Mouse (Mus musculus) stomach, embryonic 14.5 days (tissue): ENCODE measurements around the gene Epor. TPM values are rescaled to one million over a fixed set of nuclear protein-coding genes. Genes with fewer than 3 reads are reported as not detected.

ENCODE experiments used
- ATAC-seq: fragments of 200-750 bp; cut with Nextera tagmentation; 2 replicates; pipeline ENCODE4 v1.8.0; 2017; ENCODE audit warnings: low read depth, moderate TSS enrichment; ENCODE audit not compliant: insufficient number of reproducible peaks, insufficient read depth, low FRiP score
- H3K27ac ChIP-seq: fragments of 300-500 bp; sonication (generic); 2 replicates; pipeline ENCODE4 v1.5.1; 2014; ENCODE audit warnings: mild to moderate bottlenecking, low read length, moderate library complexity, mixed read lengths
- H3K27me3 ChIP-seq: fragments of 300-500 bp; sonication (generic); 2 replicates; pipeline ENCODE4 v1.6.1; 2014; ENCODE audit warnings: low read length, control low read depth, mixed read lengths; ENCODE audit not compliant: control insufficient read depth, insufficient read depth
- H3K36me3 ChIP-seq: fragments of 300-500 bp; sonication (generic); 2 replicates; pipeline ENCODE4 v1.6.1; 2014; ENCODE audit warnings: mild to moderate bottlenecking, control low read depth, low read length, moderate library complexity, mixed read lengths; ENCODE audit not compliant: control insufficient read depth, insufficient read depth
- H3K4me1 ChIP-seq: fragments of 300-500 bp; sonication (generic); 2 replicates; pipeline ENCODE4 v1.6.1; 2014; ENCODE audit warnings: low read length, control low read depth, mixed read lengths; ENCODE audit not compliant: control insufficient read depth, insufficient read depth
- H3K4me2 ChIP-seq: fragments of 300-500 bp; sonication (generic); replicated peaks from 2 replicates; pipeline ENCODE4 v1.6.1; 2014; ENCODE audit warnings: low read depth, low read length, control low read depth
- H3K4me3 ChIP-seq: fragments of 300-500 bp; sonication (generic); 2 replicates; pipeline ENCODE4 v1.5.1; 2014; ENCODE audit warnings: low read depth, low read length, control low read depth
- H3K9ac ChIP-seq: fragments of 300-500 bp; sonication (generic); replicated peaks from 2 replicates; pipeline ENCODE4 v1.6.1; 2014; ENCODE audit warnings: low read depth, mild to moderate bottlenecking, control low read depth, low read length, moderate library complexity, mixed read lengths
- H3K9me3 ChIP-seq: fragments of 300-500 bp; sonication (generic); 2 replicates; pipeline ENCODE4 v1.6.1; 2016; ENCODE audit warnings: low read depth, low read length, control low read depth; ENCODE audit not compliant: control insufficient read depth
- WGBS: fragments of 180-500 bp; shearing (Covaris S2); extraction: QIAGEN DNeasy Blood & Tissue Kit; methylation state at CpG from one replicate; pipeline ENCODE4 v1.1.7; 2014; 5-methylcytosine and 5-hydroxymethylcytosine counted together
- polyA plus RNA-seq: library from polyadenylated mRNA; unstranded; fragments of >200 nt; fragmentation: Nextera tagmentation; extraction: Ambion mirVana; gene quantifications from 2 replicates; pipeline ENCODE4 v1.2.1, GENCODE M21; 2014

The Epor gene
- polyA plus RNA-seq, 1 experiment from 2014 or later = 6.4 TPM

GRCm38 (mm10) chr9:21918692-21919384, 44.5 kb downstream of the Epor start:
- WGBS = 23% methylated on average over 5 of the region's 5 CpGs
- Histone ChIP-seq H3K9ac (no peak overlapping the region), H3K36me3 (no peaks in the 10 kb centered on the region), H3K27ac (no peak overlapping the region), H3K4me2 (peak overlapping the region; percentile 94), H3K9me3 (no peaks in the 10 kb centered on the region), H3K4me1 (peaks cover 10% of the 10 kb centered on the region; the same call in 1 of the 2 replicates), H3K27me3 (no peaks in the 10 kb centered on the region), H3K4me3 (peak overlapping the region; percentile 72)
- no peak for ATAC-seq

GRCm38 (mm10) chr9:21918035-21918592, 45.2 kb downstream of the Epor start, which contains the start of gene Rab3d:
TSS of gene Rab3d (minus strand) at chr9:21918192.
- peak; percentile 94 for ATAC-seq
- Histone ChIP-seq H3K27me3 (no peaks in the 10 kb centered on the region), H3K4me1 (peaks cover 7% of the 10 kb centered on the region; the same call in 1 of the 2 replicates), H3K4me2 (peak within 1 kb of the TSS; percentile 94), H3K9me3 (no peaks in the 10 kb centered on the region), H3K9ac (peak within 1 kb of the TSS; percentile 64), H3K36me3 (no peaks in the 10 kb centered on the region), H3K27ac (peak within 1 kb of the TSS; percentile 74), H3K4me3 (peak within 1 kb of the TSS; percentile 72)
- WGBS = under 1% methylated on average over 36 of the region's 36 CpGs

- Histone ChIP-seq H3K4me2 (peak overlapping the region; percentile 94), H3K9me3 (no peaks in the 10 kb centered on the region), H3K27me3 (no peaks in the 10 kb centered on the region), H3K9ac (peak overlapping the region; percentile 64), H3K4me3 (peak overlapping the region; percentile 72), H3K4me1 (peaks cover 7% of the 10 kb centered on the region; the same call in 1 of the 2 replicates), H3K36me3 (no peaks in the 10 kb centered on the region), H3K27ac (peak overlapping the region; percentile 74)
- peak; percentile 21; the same call in 1 of the 2 replicates for ATAC-seq
- 1% methylated on average over 35 of the region's 35 CpGs for WGBS
Measured at GRCm38 (mm10) chr9:21917493-21918034, 45.7 kb downstream of the Epor start.

- peak overlapping the region; percentile 74 for H3K27ac ChIP-seq
- no peaks in the 10 kb centered on the region for H3K9me3 ChIP-seq
- H3K4me1 ChIP-seq = peaks cover 7% of the 10 kb centered on the region; the same call in 1 of the 2 replicates
- no peak for ATAC-seq
- H3K4me2 ChIP-seq = peak overlapping the region; percentile 94
- no peaks in the 10 kb centered on the region for H3K27me3 ChIP-seq
- H3K36me3 ChIP-seq = no peaks in the 10 kb centered on the region
- H3K4me3 ChIP-seq = peak overlapping the region; percentile 72
- no peak overlapping the region for H3K9ac ChIP-seq
- 45% methylated on average over 3 of the region's 3 CpGs for WGBS
Measured at GRCm38 (mm10) chr9:21916851-21917492, 46.3 kb downstream of the Epor start.

GRCm38 (mm10) chr9:21909474-21910223, 53.7 kb downstream of the Epor start:
- Histone ChIP-seq H3K27me3 (no peaks in the 10 kb centered on the region), H3K9ac (no peak overlapping the region), H3K4me2 (no peak overlapping the region), H3K27ac (no peak overlapping the region), H3K4me1 (no peaks in the 10 kb centered on the region), H3K4me3 (no peak overlapping the region), H3K36me3 (peaks cover 3% of the 10 kb centered on the region; the same call in 1 of the 2 replicates), H3K9me3 (no peaks in the 10 kb centered on the region)
- ATAC-seq = no peak
- whole genome bisulfite sequencing = 74% methylated on average over 10 of the region's 10 CpGs

Other genes with a start within 250 kb of the Epor start
- gene Ldlr, start 240.0 kb downstream of the Epor start, polyA plus RNA-seq = 23.8 and 26.9 TPM in 2 replicates
- gene Spc24, start 203.2 kb downstream of the Epor start, polyA plus RNA-seq = 111 and 120 TPM in 2 replicates
- 10.3 and 10.4 TPM in 2 replicates for gene Kank2, start 164.8 kb downstream of the Epor start, polyA plus RNA-seq
- 2.8 and 2.9 TPM in 2 replicates for gene Angptl8, start 128.0 kb downstream of the Epor start, polyA plus RNA-seq
- 39.8 and 45.1 TPM in 2 replicates for gene Dock6, start 110.9 kb downstream of the Epor start, polyA plus RNA-seq
- 41.4 and 42.7 TPM in 2 replicates for gene Rab3d, start 45.3 kb downstream of the Epor start, polyA plus RNA-seq
- 4.9 and 6.3 TPM in 2 replicates for gene Ccdc159, start 36.0 kb downstream of the Epor start, polyA plus RNA-seq
- gene Tmem205, start 36.0 kb downstream of the Epor start, polyA plus RNA-seq = 60.7 and 62.4 TPM in 2 replicates
- gene Plppr2, start 26.5 kb downstream of the Epor start, polyA plus RNA-seq = 8.5 and 9.9 TPM in 2 replicates
- gene Swsap1, start 7.8 kb downstream of the Epor start, polyA plus RNA-seq = 8.9 and 10.4 TPM in 2 replicates
- 4.9 and 5.5 TPM in 2 replicates for gene Rgl3, start 25.9 kb upstream of the Epor start, polyA plus RNA-seq
- 0.63 and 0.72 TPM in 2 replicates for gene Ccdc151, start 39.1 kb upstream of the Epor start, polyA plus RNA-seq
- gene Prkcsh, start 39.3 kb upstream of the Epor start, polyA plus RNA-seq = 82.8 and 91.0 TPM in 2 replicates
- 5.6 and 5.7 TPM in 2 replicates for gene Elavl3, start 88.5 kb upstream of the Epor start, polyA plus RNA-seq
- not detected in 2 replicates for gene Gm49318, start 107.8 kb upstream of the Epor start, polyA plus RNA-seq
- gene Zfp653, start 107.9 kb upstream of the Epor start, polyA plus RNA-seq = 11.4 and 14.5 TPM in 2 replicates
- gene Ecsit, start 121.9 kb upstream of the Epor start, polyA plus RNA-seq = 35.4 and 39.0 TPM in 2 replicates
- gene Cnn1, start 135.7 kb upstream of the Epor start, polyA plus RNA-seq = 443 and 466 TPM in 2 replicates
- 180 and 190 TPM in 2 replicates for gene Elof1, start 153.7 kb upstream of the Epor start, polyA plus RNA-seq
- gene Acp5, start 172.2 kb upstream of the Epor start, polyA plus RNA-seq = 10.7 and 10.8 TPM in 2 replicates
- gene Pigyl, start 193.3 kb upstream of the Epor start, polyA plus RNA-seq = 92.9 and 94.3 TPM in 2 replicates
- 1.4 and 1.7 TPM in 2 replicates for gene Zfp872, start 224.6 kb upstream of the Epor start, polyA plus RNA-seq